Mouse (Mus musculus) heart, embryonic 14.5 days (tissue): ENCODE measurements around the gene Nfic. TPM values are rescaled to one million over a fixed set of nuclear protein-coding genes. Genes with fewer than 3 reads are reported as not detected.
A peak's percentile ranks its signal among the peaks of the same experiment; 100 is the strongest.

Experiments used
- ATAC-seq: fragments of 200-750 bp; cut with Nextera tagmentation; 2 replicates; pipeline ENCODE4 v1.8.0; 2017; ENCODE audit warnings: low read depth, moderate TSS enrichment; ENCODE audit not compliant: insufficient number of reproducible peaks, insufficient read depth, low FRiP score
- H3K27ac ChIP-seq, 2 experiments: fragments of 200-500 bp in 1 of 2; fragments of 300-500 bp in 1 of 2; sonication (generic) in 1 of 2; replicated peaks in 1 of 2; 2 replicates each; pipeline ENCODE4 v1.5.1; 2012 to 2014; ENCODE audit warnings: low read depth in 2 of 2, low read length in 2 of 2, control low read depth in 1 of 2, mild to moderate bottlenecking in 1 of 2, mixed read lengths in 1 of 2; ENCODE audit not compliant: control insufficient read depth in 1 of 2, insufficient read depth in 1 of 2
- H3K27me3 ChIP-seq: fragments of 300-500 bp; sonication (generic); 2 replicates; pipeline ENCODE4 v1.6.1; 2014; ENCODE audit warnings: mild to moderate bottlenecking, low read length, control low read depth; ENCODE audit not compliant: control insufficient read depth, insufficient read depth
- H3K36me3 ChIP-seq: fragments of 300-500 bp; sonication (generic); 2 replicates; pipeline ENCODE4 v1.6.1; 2014; ENCODE audit warnings: mild to moderate bottlenecking, control low read depth, low read length, mixed read lengths; ENCODE audit not compliant: control insufficient read depth, insufficient read depth
- H3K4me1 ChIP-seq, 2 experiments: fragments of 200-500 bp in 1 of 2; fragments of 300-500 bp in 1 of 2; sonication (generic) in 1 of 2; 2 replicates each; pipeline ENCODE4 v1.6.1; 2012 to 2014; ENCODE audit warnings: low read length in 2 of 2, control low read depth in 1 of 2, mixed read lengths in 1 of 2; ENCODE audit not compliant: control insufficient read depth in 2 of 2, insufficient read depth in 2 of 2
- H3K4me2 ChIP-seq: fragments of 300-500 bp; sonication (generic); 2 replicates; pipeline ENCODE4 v1.6.1; 2014; ENCODE audit warnings: mild to moderate bottlenecking, low read length
- H3K4me3 ChIP-seq, 2 experiments: fragments of 200-500 bp in 1 of 2; fragments of 300-500 bp in 1 of 2; sonication (generic) in 1 of 2; 2 replicates each; pipeline ENCODE4 v1.5.1; 2012 to 2014; ENCODE audit warnings: low read length in 2 of 2, mild to moderate bottlenecking in 2 of 2, control low read depth in 1 of 2, low read depth in 1 of 2, moderate library complexity in 1 of 2; ENCODE audit not compliant: control insufficient read depth in 1 of 2, insufficient read depth in 1 of 2
- H3K9ac ChIP-seq: fragments of 300-500 bp; sonication (generic); 2 replicates; pipeline ENCODE4 v1.6.1; 2014; ENCODE audit warnings: mild to moderate bottlenecking, low read length
- H3K9me3 ChIP-seq: fragments of 300-500 bp; sonication (generic); 2 replicates; pipeline ENCODE4 v1.6.1; 2016; ENCODE audit warnings: low read length, control low read depth; ENCODE audit not compliant: control insufficient read depth
- WGBS: fragments of 180-500 bp; shearing (Covaris S2); extraction: QIAGEN DNeasy Blood & Tissue Kit; methylation state at CpG from one replicate; pipeline ENCODE4 v1.1.7; 2014; 5-methylcytosine and 5-hydroxymethylcytosine counted together
- polyA plus RNA-seq: library from polyadenylated mRNA; unstranded; fragments of >200 nt; fragmentation: Nextera tagmentation; extraction: Ambion mirVana; gene quantifications from 2 replicates; pipeline ENCODE4 v1.2.1, GENCODE M21; 2014

Gene Nfic
- polyA plus RNA-seq, 1 experiment from 2014 or later, result 47.0 TPM

DNA sequence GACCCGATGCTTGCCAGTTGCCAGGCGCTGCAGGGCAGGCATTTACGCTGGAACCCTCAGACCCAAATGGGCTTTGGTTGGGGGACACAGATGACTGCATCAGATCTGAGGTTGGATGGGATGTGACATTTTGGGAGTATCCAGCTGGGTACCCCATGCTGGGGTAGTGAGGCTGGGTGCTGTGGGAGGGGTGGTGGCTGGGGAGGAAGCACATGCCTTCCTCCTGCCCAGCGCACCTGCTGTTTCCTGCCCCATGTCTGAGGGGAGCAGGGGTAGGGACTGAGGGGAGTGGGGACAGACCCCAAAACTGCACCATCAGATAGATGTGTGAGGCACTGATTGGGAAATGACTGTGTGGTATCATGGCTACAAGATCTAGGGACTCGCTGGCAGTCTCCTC is 58.7 kb downstream of the Nfic start:
- no peak overlapping the region for H3K4me3 ChIP-seq
- peaks cover 47% of the 10 kb centered on the region for H3K36me3 ChIP-seq
- H3K4me1 ChIP-seq, result peaks cover 16 to 27% of the 10 kb centered on the region in 2 experiments
- no peak overlapping the region for H3K4me2 ChIP-seq
- no peaks in the 10 kb centered on the region for H3K27me3 ChIP-seq
- ATAC-seq, result no peak
- no peak overlapping the region for H3K9ac ChIP-seq
- H3K27ac ChIP-seq, result no peak overlapping the region
- H3K9me3 ChIP-seq, result no peaks in the 10 kb centered on the region
- WGBS, result 79% methylated on average over 5 of the region's 5 CpGs

DNA sequence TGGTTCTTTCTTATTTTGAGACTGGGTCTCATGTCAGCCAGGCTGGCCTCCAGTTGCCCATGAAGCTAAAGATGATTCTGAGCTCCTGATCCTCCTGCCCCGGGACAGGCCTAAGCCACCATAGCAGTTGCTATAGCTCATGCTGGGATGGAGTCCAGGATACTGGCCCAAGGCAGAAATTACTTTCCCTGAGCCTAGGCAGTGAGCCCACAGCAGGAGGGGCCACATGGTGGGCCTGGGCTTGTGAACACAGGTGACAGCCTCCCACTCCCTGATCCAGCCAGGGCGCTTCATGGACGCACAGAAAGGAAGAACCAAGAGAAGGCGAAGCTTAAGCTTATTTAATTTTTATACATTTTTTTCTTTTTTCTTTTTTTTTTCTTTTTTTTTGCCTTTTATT is 59.6 kb downstream of the Nfic start:
- Histone ChIP-seq H3K4me2 (no peak overlapping the region), H3K27me3 (no peaks in the 10 kb centered on the region), H3K9me3 (no peaks in the 10 kb centered on the region), H3K36me3 (peaks cover 43% of the 10 kb centered on the region), H3K4me1 (peaks cover 8 to 18% of the 10 kb centered on the region in 2 experiments; a peak in 3 of 4 replicates), H3K27ac (no peak overlapping the region), H3K9ac (no peak overlapping the region), H3K4me3 (no peak overlapping the region)
- 89% methylated on average over 4 of the region's 4 CpGs for WGBS
- no peak for ATAC-seq

DNA sequence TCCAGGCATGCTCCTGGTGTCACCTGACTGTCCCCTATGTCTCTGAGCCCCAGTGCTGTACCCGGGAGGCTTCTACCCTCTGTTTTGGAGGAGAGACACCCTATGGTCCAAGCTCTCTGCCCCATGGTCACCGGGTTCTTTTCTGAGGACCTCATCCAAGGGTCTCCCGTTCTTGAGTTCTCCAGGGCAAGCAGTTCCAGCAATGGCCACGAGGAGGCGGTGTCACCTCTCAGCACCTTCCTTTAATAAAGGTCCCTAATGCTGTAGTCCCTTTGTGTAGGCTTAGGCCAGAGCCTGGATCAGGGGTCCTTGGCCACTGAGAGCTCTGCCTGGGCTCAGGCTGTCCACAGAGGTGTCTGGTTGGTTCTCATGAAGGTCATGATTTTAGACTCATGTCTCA is 60.3 kb downstream of the Nfic start:
- ATAC-seq, result no peak
- peaks cover 36% of the 10 kb centered on the region for H3K36me3 ChIP-seq
- no peak overlapping the region for H3K9ac ChIP-seq
- H3K27me3 ChIP-seq, result no peaks in the 10 kb centered on the region
- no peak overlapping the region for H3K4me3 ChIP-seq
- H3K27ac ChIP-seq, result no peak overlapping the region
- no peak overlapping the region for H3K4me2 ChIP-seq
- WGBS, result 12% methylated on average over 5 of the region's 5 CpGs
- H3K9me3 ChIP-seq, result no peaks in the 10 kb centered on the region
- H3K4me1 ChIP-seq, result peaks cover 7 to 17% of the 10 kb centered on the region in 2 experiments; a peak in 3 of 4 replicates

DNA sequence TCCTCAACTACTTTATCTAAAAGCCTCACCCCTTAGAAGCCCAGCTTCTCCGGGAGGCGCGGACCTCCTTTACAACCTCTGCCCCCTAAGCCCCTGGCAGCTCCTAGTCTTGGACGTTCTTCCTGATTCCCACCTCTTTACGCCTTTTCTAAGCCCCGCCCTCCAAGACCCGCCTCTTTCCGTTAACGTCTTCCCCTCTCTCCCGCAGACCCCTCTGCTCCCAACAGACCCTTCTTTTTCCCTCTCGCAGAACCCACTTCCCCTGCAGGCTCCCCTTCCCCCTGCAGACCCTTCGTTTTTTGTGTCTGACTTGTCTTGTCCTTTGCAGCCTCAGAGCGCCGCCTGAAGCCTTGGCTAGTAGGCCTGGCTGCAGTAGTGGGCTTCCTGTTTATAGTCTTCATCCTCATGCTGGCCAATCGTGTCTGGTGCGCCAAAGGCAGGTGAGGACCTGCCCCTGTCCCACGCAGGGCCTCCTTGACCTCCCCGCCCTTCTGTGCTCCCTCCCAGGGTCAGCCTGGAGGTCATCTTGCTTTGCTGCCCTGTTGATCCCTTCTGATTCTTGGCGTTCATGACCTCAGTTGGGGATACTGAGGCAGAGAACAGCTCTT is 61.9 kb downstream of the Nfic start:
- H3K27ac ChIP-seq, result peak overlapping the region; percentile 21 to 53; a peak in 3 of 4 replicates
- peaks cover 10 to 30% of the 10 kb centered on the region in 2 experiments for H3K4me1 ChIP-seq
- no peak for ATAC-seq
- H3K27me3 ChIP-seq, result no peaks in the 10 kb centered on the region
- H3K9me3 ChIP-seq, result no peaks in the 10 kb centered on the region
- H3K9ac ChIP-seq, result peak overlapping the region; percentile 69
- peak overlapping the region; percentile 30 to 31 for H3K4me3 ChIP-seq
- H3K36me3 ChIP-seq, result peaks cover 29% of the 10 kb centered on the region
- H3K4me2 ChIP-seq, result peak overlapping the region; percentile 71
- 8% methylated on average over 19 of the region's 19 CpGs for WGBS

DNA sequence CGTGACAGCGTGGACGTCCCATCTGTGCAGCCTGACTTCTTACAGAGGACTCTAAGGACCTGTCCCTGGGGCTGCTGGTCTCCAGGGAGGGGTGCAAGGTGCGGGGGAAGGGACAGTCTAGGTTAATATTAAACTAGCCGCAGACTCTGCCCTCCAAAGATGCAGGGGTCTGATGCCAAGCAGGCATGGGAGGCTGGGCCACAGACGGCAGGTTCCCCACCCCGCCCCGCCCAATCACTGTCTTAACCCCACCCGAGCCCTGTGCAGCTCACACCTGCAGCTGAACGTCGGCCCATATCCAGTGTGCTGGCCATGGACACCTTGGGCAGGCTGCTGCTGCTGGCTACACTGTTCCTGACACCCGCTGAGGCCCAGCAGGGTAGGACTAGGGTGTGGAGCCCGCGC is 62.7 kb downstream of the Nfic start, which contains the start of gene Smim24:
TSS of gene Smim24 (plus strand) at position 271 of the 405 bp plus-strand sequence.
- Histone ChIP-seq H3K27ac (peak within 1 kb of the TSS; percentile 21 to 53; a peak in 3 of 4 replicates), H3K9ac (peak within 1 kb of the TSS; percentile 69), H3K27me3 (no peaks in the 10 kb centered on the region), H3K4me3 (peak within 1 kb of the TSS; percentile 30 to 31), H3K36me3 (peaks cover 30% of the 10 kb centered on the region), H3K4me2 (peak within 1 kb of the TSS; percentile 71), H3K9me3 (no peaks in the 10 kb centered on the region), H3K4me1 (peaks cover 10 to 30% of the 10 kb centered on the region in 2 experiments)
- WGBS, result 60% methylated on average over 14 of the region's 14 CpGs
- no peak for ATAC-seq

DNA sequence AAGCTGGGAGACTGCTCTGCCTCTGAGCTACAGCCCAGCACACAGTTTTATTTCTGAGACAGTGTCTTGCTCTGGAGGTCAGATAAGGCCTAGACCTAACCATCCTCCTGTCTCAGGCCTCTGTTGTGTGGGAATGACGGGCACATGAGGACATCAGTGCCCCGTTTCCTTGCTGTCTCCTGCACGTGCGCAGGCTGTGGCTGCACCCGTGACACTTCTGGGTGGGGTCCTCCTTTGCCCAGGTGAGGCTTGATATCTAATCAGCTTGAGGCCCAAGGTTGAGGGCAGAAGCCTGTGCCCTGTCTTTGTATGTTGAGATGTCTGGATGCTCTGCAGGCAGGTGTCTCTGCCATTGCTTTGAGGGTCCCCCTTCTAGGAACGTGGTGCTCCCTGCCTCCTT is 63.2 kb downstream of the Nfic start:
- ATAC-seq, result no peak
- Histone ChIP-seq H3K4me1 (peaks cover 10 to 30% of the 10 kb centered on the region in 2 experiments), H3K9me3 (no peaks in the 10 kb centered on the region), H3K27me3 (no peaks in the 10 kb centered on the region), H3K4me2 (no peak overlapping the region), H3K9ac (no peak overlapping the region), H3K4me3 (no peak overlapping the region), H3K27ac (no peak overlapping the region), H3K36me3 (peaks cover 30% of the 10 kb centered on the region)
- 75% methylated on average over 6 of the region's 6 CpGs for WGBS

DNA sequence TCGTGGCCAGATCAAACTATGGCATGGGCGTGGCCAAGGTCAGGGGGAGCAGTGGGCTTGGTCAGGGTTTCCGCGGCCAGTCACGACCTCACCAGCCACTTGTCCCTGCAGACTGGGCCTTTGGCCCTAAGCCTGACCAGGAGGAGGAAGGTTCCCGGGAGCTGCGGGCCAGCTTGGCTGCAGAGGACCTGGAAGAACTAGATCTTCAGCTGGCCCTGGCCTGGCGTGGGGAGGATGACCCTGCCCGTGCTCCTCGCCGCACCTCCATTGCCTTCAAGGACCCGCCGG is 64.8 kb downstream of the Nfic start:
- Histone ChIP-seq H3K4me2 (no peak overlapping the region), H3K27ac (no peak overlapping the region), H3K4me1 (peaks cover 10 to 30% of the 10 kb centered on the region in 2 experiments), H3K36me3 (peaks cover 38% of the 10 kb centered on the region), H3K4me3 (no peak overlapping the region), H3K9me3 (no peaks in the 10 kb centered on the region), H3K27me3 (no peaks in the 10 kb centered on the region), H3K9ac (no peak overlapping the region)
- no peak for ATAC-seq
- 87% methylated on average over 13 of the region's 13 CpGs for WGBS
